Mouse (Mus musculus): ENCODE data around the gene Pelp1. TPM values are rescaled to one million over a fixed set of nuclear protein-coding genes. Genes with fewer than 3 reads are reported as not detected.

Gene Pelp1
- polyA plus RNA-seq (2014; fragmentation: Nextera tagmentation; extraction: Ambion mirVana) = 31.6 and 34.4 TPM in 2 replicates

- peaks cover 10% of the 10 kb centered on the region for H3K4me1 ChIP-seq (ENCODE audit: control insufficient read depth, insufficient read depth, low read length)
- peak within 1 kb of the TSS; percentile 97 for H3K4me3 ChIP-seq (ENCODE audit: low read depth, low read length)
- H3K36me3 ChIP-seq (ENCODE audit: control insufficient read depth, insufficient read depth, low read length) = peaks cover 8% of the 10 kb centered on the region; the same call in 1 of the 2 replicates
- ATAC-seq (ENCODE audit: insufficient number of reproducible peaks, insufficient read depth, low FRiP score, low read depth) = peak; percentile 98
- peak within 1 kb of the TSS; percentile 96 for H3K9ac ChIP-seq (replicated peaks; ENCODE audit: low read depth, low read length)
- H3K9me3 ChIP-seq (ENCODE audit: control insufficient read depth, low read depth, low read length) = no peaks in the 10 kb centered on the region
- H3K27ac ChIP-seq (ENCODE audit: low read length) = peak within 1 kb of the TSS; percentile 72
- H3K27me3 ChIP-seq (ENCODE audit: control insufficient read depth, insufficient read depth, low read length) = no peaks in the 10 kb centered on the region
- H3K4me2 ChIP-seq (replicated peaks; ENCODE audit: low read depth, low read length) = peak within 1 kb of the TSS; percentile 93
- WGBS = under 1% methylated on average over 59 of the region's 59 CpGs
These were observed at the start of gene Pelp1 for GRCm38 (mm10) chr11:70409594-70410296. TSS of gene Pelp1 (minus strand) at chr11:70410031.

GRCm38 (mm10) chr11:70458688-70459600 is 49.1 kb upstream of the Pelp1 start, which contains the start of gene Zmynd15:
TSS of gene Zmynd15 (plus strand) at chr11:70459433.
- H3K27ac ChIP-seq (ENCODE audit: low read length) = no peak within 1 kb of the TSS
- H3K27me3 ChIP-seq (ENCODE audit: control insufficient read depth, insufficient read depth, low read length) = 0 out of 2 replicates have a peak, but pooled peaks cover 4% of the 10 kb centered on the region
- peaks cover 7% of the 10 kb centered on the region; the same call in 1 of the 2 replicates for H3K4me1 ChIP-seq (ENCODE audit: control insufficient read depth, insufficient read depth, low read length)
- peak within 1 kb of the TSS; percentile 28; the same call in 1 of the 2 replicates for H3K9ac ChIP-seq (replicated peaks; ENCODE audit: low read depth, low read length)
- peak within 1 kb of the TSS; percentile 91 for H3K4me2 ChIP-seq (replicated peaks; ENCODE audit: low read depth, low read length)
- no peaks in the 10 kb centered on the region for H3K9me3 ChIP-seq (ENCODE audit: control insufficient read depth, low read depth, low read length)
- no peak for ATAC-seq (ENCODE audit: insufficient number of reproducible peaks, insufficient read depth, low FRiP score, low read depth)
- H3K4me3 ChIP-seq (ENCODE audit: low read depth, low read length) = peak within 1 kb of the TSS; percentile 50
- 14% methylated on average over 32 of the region's 32 CpGs for WGBS
- no peaks in the 10 kb centered on the region for H3K36me3 ChIP-seq (ENCODE audit: control insufficient read depth, insufficient read depth, low read length)

DNA sequence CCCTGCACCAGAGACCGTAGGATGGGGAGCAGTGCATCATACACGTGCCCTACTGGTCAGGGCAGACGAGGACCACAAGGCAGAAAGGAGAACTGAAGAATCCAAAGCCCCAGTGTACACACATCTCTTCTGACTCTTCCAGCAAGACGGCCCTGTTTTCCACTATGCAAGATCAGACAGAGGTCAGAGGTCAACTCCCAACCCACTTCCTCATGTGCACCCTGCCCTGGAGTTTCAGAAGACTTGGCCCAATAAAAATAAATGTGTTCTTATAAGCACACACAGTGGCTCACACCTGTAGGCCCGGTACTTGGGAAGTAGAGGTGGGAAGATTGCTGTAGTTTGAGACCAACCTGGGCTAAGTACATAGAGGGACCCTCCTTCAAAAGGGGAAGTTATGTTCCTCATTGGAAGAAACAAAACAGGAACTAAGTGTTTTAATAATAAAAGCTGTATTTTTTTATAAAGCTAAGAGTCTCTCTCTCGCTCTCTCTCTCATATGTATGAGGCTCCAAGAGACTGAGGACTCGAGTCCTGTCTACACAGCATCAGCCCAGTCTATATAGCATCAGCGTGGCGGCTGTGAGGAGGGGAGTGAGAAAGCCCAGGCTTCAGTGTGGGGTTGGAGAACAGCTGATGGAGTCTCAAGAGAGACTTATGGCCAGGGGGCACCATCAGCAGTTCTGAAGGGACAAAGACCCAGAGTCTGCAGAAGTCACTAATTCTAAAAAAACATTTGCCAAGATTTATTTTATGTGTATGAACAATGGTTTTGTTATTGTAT is 43.6 kb upstream of the Pelp1 start:
- H3K27me3 ChIP-seq (ENCODE audit: control insufficient read depth, insufficient read depth, low read length) = no peaks in the 10 kb centered on the region
- no peak for ATAC-seq (ENCODE audit: insufficient number of reproducible peaks, insufficient read depth, low FRiP score, low read depth)
- H3K4me2 ChIP-seq (replicated peaks; ENCODE audit: low read depth, low read length) = no peak overlapping the region
- 84% methylated on average over 9 of the region's 9 CpGs for WGBS
- no peaks in the 10 kb centered on the region for H3K9me3 ChIP-seq (ENCODE audit: control insufficient read depth, low read depth, low read length)
- H3K4me1 ChIP-seq (ENCODE audit: control insufficient read depth, insufficient read depth, low read length) = peaks cover 7% of the 10 kb centered on the region
- H3K27ac ChIP-seq (ENCODE audit: low read length) = no peak overlapping the region
- H3K4me3 ChIP-seq (ENCODE audit: low read depth, low read length) = no peak overlapping the region
- peaks cover 4% of the 10 kb centered on the region; the same call in 1 of the 2 replicates for H3K36me3 ChIP-seq (ENCODE audit: control insufficient read depth, insufficient read depth, low read length)
- H3K9ac ChIP-seq (replicated peaks; ENCODE audit: low read depth, low read length) = no peak overlapping the region

- peak within 1 kb of the TSS; percentile 71 for H3K4me2 ChIP-seq (replicated peaks; ENCODE audit: low read depth, low read length)
- H3K9me3 ChIP-seq (ENCODE audit: control insufficient read depth, low read depth, low read length) = no peaks in the 10 kb centered on the region
- H3K36me3 ChIP-seq (ENCODE audit: control insufficient read depth, insufficient read depth, low read length) = peaks cover 4% of the 10 kb centered on the region; the same call in 1 of the 2 replicates
- peaks cover 7% of the 10 kb centered on the region for H3K4me1 ChIP-seq (ENCODE audit: control insufficient read depth, insufficient read depth, low read length)
- H3K27me3 ChIP-seq (ENCODE audit: control insufficient read depth, insufficient read depth, low read length) = no peaks in the 10 kb centered on the region
- peak; percentile 99 for ATAC-seq (ENCODE audit: insufficient number of reproducible peaks, insufficient read depth, low FRiP score, low read depth)
- peak within 1 kb of the TSS; percentile 52 for H3K4me3 ChIP-seq (ENCODE audit: low read depth, low read length)
- peak within 1 kb of the TSS; percentile 54 for H3K9ac ChIP-seq (replicated peaks; ENCODE audit: low read depth, low read length)
- under 1% methylated on average over 46 of the region's 46 CpGs for WGBS
- H3K27ac ChIP-seq (ENCODE audit: low read length) = peak within 1 kb of the TSS; percentile 92
These were observed 42.1 kb upstream of the Pelp1 start, which contains the start of gene Med11 for GRCm38 (mm10) chr11:70451797-70452498. TSS of gene Med11 (plus strand) at chr11:70451919.

GRCm38 (mm10) chr11:70450926-70451325 is 41.1 kb upstream of the Pelp1 start:
- WGBS = 90% methylated on average over 2 of the region's 2 CpGs
- peaks cover 7% of the 10 kb centered on the region for H3K4me1 ChIP-seq (ENCODE audit: control insufficient read depth, insufficient read depth, low read length)
- peaks cover 4% of the 10 kb centered on the region; the same call in 1 of the 2 replicates for H3K36me3 ChIP-seq (ENCODE audit: control insufficient read depth, insufficient read depth, low read length)
- no peaks in the 10 kb centered on the region for H3K9me3 ChIP-seq (ENCODE audit: control insufficient read depth, low read depth, low read length)
- no peak overlapping the region for H3K4me3 ChIP-seq (ENCODE audit: low read depth, low read length)
- H3K27me3 ChIP-seq (ENCODE audit: control insufficient read depth, insufficient read depth, low read length) = no peaks in the 10 kb centered on the region
- no peak overlapping the region for H3K9ac ChIP-seq (replicated peaks; ENCODE audit: low read depth, low read length)
- no peak for ATAC-seq (ENCODE audit: insufficient number of reproducible peaks, insufficient read depth, low FRiP score, low read depth)
- no peak overlapping the region for H3K27ac ChIP-seq (ENCODE audit: low read length)
- 0 out of 2 replicates have a peak overlapping the region, but pooled peaks have one; percentile 41 for H3K4me2 ChIP-seq (replicated peaks; ENCODE audit: low read depth, low read length)

- no peak overlapping the region for H3K4me3 ChIP-seq (ENCODE audit: low read depth, low read length)
- peaks cover under 1% of the 10 kb centered on the region for H3K4me1 ChIP-seq (ENCODE audit: control insufficient read depth, insufficient read depth, low read length)
- no peaks in the 10 kb centered on the region for H3K9me3 ChIP-seq (ENCODE audit: control insufficient read depth, low read depth, low read length)
- H3K36me3 ChIP-seq (ENCODE audit: control insufficient read depth, insufficient read depth, low read length) = no peaks in the 10 kb centered on the region
- H3K4me2 ChIP-seq (replicated peaks; ENCODE audit: low read depth, low read length) = no peak overlapping the region
- no peak overlapping the region for H3K9ac ChIP-seq (replicated peaks; ENCODE audit: low read depth, low read length)
- H3K27me3 ChIP-seq (ENCODE audit: control insufficient read depth, insufficient read depth, low read length) = no peaks in the 10 kb centered on the region
- ATAC-seq (ENCODE audit: insufficient number of reproducible peaks, insufficient read depth, low FRiP score, low read depth) = no peak
- WGBS = 80% methylated on average over 1 of the region's 1 CpGs
- H3K27ac ChIP-seq (ENCODE audit: low read length) = no peak overlapping the region
These were observed 37.5 kb upstream of the Pelp1 start for GRCm38 (mm10) chr11:70447373-70447772.

- Histone ChIP-seq H3K9ac (replicated peaks; ENCODE audit: low read depth, low read length) (no peak overlapping the region), H3K36me3 (ENCODE audit: control insufficient read depth, insufficient read depth, low read length) (no peaks in the 10 kb centered on the region), H3K27me3 (ENCODE audit: control insufficient read depth, insufficient read depth, low read length) (no peaks in the 10 kb centered on the region), H3K9me3 (ENCODE audit: control insufficient read depth, low read depth, low read length) (no peaks in the 10 kb centered on the region), H3K27ac (ENCODE audit: low read length) (no peak overlapping the region), H3K4me1 (ENCODE audit: control insufficient read depth, insufficient read depth, low read length) (no peaks in the 10 kb centered on the region), H3K4me3 (ENCODE audit: low read depth, low read length) (no peak overlapping the region), H3K4me2 (replicated peaks; ENCODE audit: low read depth, low read length) (no peak overlapping the region)
- ATAC-seq (ENCODE audit: insufficient number of reproducible peaks, insufficient read depth, low FRiP score, low read depth) = no peak
- 36% methylated on average over 3 of the region's 3 CpGs for WGBS
These were observed 36.9 kb upstream of the Pelp1 start for GRCm38 (mm10) chr11:70446756-70447155.
